Mouse (Mus musculus): Measurements from ENCODE around the gene Kalrn.

Gene Kalrn

DNA sequence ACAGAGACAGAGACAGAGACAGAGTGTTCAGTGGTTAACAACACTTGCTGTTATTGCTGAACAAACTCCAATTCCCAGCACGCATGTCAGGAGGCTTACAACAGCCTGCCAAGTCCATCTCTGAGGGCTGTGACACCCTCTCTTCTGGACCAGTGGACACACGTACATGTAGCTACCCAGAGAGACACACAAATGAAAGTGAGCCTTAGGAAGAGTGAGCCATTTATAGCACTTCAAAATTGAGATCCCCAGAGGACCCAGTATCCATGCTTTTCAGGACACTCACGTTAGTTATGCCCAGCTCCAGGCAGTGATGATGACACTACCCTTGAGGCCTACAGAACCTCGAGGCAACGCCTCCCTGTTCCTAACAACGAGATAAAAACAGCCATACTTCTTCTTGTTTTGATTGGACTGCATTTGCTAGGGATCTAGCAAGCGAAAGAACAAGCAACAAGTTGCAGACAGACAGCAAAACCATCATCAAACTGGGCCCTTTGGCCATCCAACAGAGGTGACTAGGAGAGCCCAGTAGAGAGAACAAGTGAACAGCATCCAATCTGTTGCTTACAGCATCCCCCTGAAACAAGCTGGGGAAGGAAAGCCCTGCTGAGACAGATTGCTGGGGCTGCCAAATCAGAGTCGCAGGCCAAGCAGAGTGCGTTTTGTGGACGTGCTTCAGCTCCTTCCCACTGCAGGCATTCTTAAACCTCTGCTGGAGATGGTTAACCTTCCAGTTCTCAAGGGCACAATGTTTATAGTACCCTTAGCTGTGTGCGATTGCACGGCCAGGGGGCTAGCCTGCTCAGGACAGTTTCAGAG is 634.8 kb downstream of the Kalrn start:
- DNase-seq (ENCODE audit: low read depth) = no peak

DNA sequence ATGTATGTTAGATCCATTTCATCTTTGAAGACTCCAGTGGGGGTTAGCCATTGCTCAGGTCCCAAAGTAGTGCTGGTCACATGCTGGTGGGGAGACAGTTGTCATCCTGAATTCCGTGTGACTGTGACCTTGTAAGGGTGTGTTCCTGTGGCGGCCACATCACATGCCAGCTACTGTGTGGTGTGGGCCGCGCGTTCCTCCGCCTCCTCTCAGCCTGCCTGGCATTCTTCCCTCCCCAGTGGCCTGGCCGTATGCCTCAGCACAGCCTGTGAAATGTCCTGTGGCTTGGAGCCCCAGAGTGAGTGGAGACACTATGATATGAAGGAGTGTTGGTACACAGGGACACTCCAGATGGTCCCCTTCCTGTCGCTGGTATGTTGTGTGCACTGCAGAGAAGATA is 635.8 kb downstream of the Kalrn start:
- DNase-seq (ENCODE audit: low read depth) = no peak

DNA sequence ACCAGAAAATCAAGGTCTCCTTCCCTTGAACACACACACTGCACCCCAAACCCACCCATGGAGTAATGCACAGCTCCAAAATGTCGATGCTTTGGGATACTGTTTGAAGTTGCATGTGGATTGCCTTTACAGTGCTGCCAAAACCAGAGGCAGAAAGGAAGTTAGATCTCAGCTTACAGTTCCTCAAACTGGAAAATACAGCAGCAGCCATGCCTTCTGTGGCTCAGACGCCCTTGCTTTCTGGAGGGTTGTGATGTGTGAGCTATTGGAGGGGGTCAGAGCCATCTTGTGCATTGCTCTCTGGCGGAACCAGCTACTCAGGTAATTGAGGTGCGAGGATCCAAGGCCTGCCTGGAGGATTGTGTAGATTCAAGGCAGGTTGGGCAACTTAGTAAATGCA is 636.4 kb downstream of the Kalrn start:
- DNase-seq (ENCODE audit: low read depth) = no peak

DNA sequence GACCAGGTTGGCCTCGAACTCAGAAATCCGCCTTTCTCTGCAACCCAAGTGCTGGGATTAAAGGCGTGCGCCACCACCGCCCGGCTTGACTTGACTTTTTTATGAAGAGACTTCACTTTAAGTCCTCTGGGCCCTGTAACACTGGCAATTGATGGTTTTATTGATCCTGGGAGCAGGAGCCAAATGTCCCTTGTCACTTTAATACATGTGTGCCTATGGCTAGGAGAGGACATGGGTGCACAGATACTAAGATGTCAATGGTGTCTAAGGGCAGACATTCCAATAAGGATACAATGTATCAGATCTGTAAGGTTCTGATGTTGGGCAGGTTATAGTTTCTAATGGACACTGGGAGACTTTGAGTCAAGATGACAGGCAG is 637.9 kb downstream of the Kalrn start:
- no peak for DNase-seq (ENCODE audit: low read depth)

DNA sequence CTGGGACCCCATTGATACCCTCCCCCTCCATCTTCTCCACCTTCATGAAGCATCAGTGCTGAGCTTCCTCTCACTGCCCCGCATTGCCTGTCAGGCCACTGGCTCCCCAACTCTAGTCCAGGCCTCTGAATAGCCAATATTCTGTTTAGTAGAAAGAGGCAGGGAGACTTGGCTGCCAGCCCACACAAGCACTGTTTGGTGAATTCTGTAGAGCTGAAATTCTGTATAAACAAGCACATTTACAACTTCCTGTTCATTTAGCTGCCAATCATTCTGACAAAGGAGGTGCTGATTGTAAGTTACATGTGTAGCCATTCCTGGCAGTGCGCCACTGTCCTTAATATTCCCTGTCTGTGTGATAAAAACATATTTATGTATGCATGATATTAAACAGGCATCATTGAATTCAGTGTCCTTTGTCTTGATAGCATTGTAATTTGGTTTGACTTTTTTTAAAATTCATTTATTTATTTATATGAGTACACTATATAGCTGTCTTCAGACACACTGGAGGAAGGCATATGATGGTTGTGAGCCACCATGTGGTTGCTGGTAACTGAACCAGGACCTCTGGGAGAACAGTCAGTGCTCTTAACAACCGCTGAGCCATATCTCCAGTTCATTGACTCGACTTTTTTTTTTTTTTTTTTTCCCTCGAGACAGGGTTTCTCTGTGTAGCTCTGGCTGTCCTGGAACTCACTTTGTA is 638.5 kb downstream of the Kalrn start:
- DNase-seq (ENCODE audit: low read depth) = no peak

DNA sequence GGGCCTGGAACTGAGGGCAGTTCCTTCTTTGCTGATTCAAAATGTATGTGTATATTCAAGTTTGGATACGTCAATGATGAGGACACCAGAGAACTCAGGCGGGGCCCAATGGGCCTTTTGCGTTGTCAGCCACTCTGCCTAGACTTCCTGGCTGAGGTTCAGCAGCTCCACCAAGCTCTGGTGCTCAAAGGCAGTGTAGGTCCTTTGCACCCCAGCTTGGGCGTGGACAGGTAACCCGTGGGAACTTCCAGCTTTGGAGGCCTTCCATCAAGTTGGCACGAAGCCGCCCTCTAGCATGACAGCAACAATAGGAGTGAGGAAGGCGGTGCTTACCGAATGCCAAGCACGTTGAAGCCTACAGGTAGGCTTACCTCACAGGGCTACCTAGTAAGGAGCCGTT is 639.9 kb downstream of the Kalrn start:
- no peak for DNase-seq (ENCODE audit: low read depth)

DNA sequence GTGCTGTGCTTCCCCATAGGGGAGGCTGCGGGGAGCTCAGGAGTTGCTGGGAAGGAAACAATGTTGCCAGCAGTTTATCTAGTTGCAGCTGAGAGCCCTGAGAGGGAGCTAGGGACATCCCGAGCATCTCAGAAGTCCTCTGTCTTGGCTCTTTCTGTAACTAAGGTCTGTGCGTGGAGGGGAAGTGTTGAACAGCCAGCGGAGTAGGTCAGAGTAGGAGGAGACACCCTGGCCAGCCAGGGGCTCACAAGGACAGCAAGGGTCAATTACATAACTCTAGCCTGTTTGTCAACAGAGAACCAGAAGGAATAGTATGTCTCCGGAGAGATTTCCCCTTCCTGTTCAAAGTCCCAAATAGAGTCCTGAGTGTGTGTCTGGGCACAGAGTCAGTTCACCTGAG is 641.2 kb downstream of the Kalrn start:
- DNase-seq (ENCODE audit: low read depth) = no peak

DNA sequence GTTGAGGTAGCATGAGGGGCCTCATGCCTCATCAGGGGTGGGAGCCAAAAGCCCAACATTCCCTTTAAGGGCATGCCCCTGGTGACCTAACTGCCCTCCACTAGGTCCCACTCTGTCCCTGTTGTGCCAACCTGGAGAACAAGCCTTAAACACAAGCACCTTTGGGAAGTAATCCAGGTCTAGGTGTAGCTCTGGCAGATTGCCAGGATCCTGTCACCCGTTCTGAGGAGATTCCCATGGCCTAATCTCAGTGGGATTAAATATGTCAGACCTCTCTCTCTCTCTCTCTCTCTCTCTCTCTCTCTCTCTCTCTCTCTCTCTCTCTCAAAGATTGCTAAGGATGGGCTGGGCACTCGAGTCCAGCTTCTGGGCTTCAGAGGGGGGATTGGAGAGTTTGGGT is 641.6 kb downstream of the Kalrn start:
- no peak for DNase-seq (ENCODE audit: low read depth)

DNA sequence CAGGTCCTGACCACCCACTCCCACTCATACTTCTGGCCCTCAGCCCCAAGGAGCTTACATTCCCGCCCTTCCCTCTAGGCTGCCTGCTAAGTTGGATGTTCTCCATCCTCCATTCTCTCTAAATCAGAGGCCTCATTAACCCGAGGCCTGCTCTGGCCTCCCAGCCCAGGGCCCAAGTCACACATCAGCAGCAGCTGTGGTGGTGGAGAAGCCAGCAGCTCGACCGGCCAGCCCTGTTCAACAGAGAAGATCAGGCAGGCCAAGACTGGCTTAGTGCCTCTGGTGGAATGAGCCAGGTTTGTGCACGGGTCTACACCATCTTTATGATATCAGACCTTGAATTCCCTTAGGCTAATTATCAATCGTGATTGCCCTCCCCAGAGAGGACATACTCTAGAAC is 642.5 kb downstream of the Kalrn start:
- no peak for DNase-seq (ENCODE audit: low read depth)

DNA sequence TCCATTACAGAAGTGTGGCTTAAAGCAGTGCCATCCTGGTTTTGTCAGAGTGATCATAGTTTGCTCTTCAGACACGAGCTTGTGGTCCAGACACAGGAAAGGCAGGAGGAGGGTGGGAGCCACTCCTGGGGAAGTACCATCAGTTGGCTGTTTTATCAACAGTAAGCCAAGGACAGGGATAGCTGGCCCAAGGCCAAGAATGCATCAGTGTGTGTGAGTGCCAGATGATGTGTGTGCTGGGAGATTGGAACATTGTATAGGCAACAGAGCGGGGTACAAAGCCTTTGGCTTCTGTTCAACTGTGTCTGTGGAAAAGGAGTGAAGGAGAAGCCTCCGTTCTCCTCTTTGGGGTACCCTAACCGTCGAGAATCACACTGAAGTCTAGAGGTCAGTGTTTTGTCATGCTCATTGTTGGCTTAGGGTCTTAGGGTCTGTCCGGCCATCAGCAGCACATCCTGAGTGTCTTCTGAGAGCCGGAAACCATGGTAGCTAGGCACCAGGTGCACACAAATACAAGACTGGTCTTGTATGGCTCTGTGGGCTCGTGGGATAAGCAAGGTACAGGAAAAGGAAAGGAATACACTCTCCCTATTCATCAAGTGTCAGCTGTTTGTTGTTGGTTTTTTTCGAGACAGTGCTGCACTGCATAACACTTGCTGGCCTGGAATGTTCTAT is 644.4 kb downstream of the Kalrn start:
- no peak for DNase-seq (ENCODE audit: low read depth)

DNA sequence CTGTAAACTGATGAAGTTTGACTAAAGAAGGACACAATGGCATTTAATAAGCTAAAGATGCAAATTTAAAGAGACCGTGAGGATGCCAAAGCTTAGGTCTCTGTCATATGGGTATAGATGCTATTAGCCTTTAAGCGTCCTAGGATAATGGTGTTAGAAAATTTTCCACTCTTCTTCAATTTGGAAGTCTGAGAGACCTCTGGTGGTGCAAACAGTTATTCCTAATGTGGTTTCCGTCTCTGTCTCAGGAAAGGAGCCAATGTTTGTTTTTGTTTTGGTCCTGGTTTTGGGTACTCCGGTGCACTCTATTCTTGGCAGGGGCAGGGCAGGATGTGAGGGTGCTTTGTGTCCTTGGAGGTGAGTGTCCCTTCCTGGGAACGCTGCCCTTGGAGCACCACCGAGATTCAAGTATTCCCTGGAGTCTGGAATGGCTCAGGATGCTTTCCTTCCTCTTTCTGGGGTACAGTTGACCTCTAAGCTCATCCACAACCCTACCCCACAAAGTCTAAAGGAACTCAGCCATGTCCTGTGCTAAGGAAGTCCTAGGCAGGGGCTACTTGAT is 646.0 kb downstream of the Kalrn start:
- no peak for DNase-seq (ENCODE audit: low read depth)

DNA sequence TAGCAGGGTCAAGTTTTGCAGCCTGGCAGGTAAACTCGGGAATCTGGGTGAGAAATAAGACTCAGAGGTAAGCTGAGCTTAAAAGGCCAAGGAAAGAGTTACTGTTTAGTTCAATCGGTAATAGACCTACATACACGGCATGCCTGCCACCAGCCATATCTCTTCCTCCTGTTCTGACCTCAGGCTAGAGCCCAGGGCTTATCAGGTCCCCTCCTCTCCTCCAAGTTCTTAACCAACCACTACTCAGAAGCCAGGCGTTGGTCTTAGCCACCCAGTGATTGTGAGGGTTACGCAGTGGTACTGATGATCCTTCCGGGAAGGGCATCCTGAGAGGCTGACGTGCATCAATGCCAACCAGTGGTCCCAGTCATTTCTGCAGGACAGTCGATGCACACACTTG is 649.6 kb downstream of the Kalrn start:
- no peak for DNase-seq (ENCODE audit: low read depth)

DNA sequence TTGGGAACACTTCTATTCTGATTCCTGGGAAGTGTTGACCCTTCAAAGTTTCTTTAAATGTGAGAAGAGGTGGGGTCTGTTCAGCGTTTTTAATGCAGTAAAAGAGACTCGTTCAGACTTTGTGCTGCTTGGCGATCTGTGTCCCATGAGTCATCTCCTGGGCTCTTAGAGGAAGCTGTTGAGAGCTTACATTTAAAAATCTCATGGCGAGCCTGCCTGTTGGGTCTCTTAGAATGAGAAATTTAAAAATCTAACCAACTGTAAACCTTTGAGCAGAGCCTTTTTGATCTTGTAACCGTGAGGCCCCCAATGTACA is 650.4 kb downstream of the Kalrn start:
- no peak for DNase-seq (ENCODE audit: low read depth)

DNA sequence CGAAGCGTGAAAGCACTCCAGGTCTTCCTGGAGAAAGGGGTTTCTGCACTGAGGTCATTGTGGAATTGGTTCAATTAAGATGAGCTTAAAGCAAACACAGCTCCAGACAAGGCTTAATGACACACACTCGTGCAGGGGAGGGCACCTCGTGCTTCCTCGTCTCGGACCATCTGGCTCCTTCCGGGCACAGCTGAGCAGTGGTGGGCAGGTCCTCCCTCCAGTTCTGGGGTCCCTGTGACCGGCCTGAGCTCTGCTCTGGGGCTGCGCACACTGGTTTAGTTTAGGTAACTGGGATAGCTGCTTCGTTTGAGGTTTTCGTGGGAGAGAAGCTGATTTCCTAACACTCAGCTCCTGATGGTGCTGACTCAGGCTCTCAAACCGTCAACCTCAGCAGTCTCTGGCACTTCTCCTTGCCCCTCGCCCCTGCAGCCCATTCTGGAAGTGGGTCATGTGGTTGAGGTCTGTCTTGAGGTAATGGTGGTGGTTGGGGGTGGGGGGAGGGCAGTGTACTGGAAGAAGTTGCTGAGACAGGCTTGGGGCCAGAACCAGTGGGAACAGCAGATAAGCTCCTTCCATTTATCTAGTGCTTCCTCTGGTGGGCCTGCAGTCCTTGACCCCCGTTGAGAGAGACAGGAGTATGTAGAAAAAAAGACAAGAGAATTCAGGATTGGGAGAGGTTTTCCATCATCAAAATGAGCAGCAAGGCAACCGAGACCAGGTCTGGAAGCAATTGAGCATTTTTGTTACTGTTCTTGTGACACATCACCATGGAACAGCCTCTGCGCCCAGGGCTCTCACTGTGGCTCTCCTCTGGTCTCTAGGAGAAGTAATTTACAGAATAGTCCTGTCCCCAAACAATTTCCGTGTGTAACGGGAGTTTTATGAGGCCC is 651.0 kb downstream of the Kalrn start:
- no peak for DNase-seq (ENCODE audit: low read depth)

DNA sequence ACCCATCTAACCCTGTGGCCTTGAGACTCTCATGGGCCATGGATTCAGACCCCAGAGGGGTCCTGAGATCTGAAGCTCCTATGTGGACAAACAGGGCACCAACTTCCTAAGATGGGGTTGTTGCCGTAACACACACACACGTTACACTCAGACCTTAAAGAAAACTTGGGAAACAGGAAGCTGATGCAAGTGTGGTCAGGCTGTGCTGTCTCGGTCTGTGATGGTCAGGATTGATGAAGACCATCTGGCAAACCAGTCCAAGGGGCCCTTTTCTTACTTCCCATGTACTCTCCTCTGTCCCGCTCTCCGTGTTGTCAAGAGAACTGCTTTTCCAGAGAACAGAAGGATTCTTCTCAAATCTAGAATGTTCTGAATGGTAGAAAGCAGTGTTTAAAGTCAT is 651.8 kb downstream of the Kalrn start:
- no peak for DNase-seq (ENCODE audit: low read depth)

Data from naive thymus-derived CD4-positive, alpha-beta T cell, adult 2 months (primary cell).